Comparison of ENCODE assay signal across 25 mouse cellular contexts in genomic region chr11:83671743-83672142, GRCm38 (mm10). TPM values are rescaled to one million over a fixed set of nuclear protein-coding genes. Genes with fewer than 3 reads are reported as not detected.
"Had no signal": no experiment of that assay in that cellular context is flagged by ENCODE, and none has a peak within 500 bp of the region (broad histone marks: within the 10 kb centered on the region; RNA-seq: fewer than 3 reads in every experiment).

No protein-coding gene starts in this region.

- DNase-seq: kidney, adult 2 months; kidney, postnatal 14 days; retina, postnatal 1 day; right cerebral cortex, postnatal 4 days; spleen, adult 18-20 months; thymus, adult 2 months; thymus, postnatal 25 days had no signal

RNA-seq across cellular contexts. Expression of gene Ccl4, which starts 9.4 kb away (rescaled TPM):
- total RNA-seq: layer of hippocampus, postnatal 25 days; left cerebral cortex, adult 2 months; left cerebral cortex, postnatal 25 days had no signal
- polyA plus RNA-seq: midbrain, embryonic 11.5 days; midbrain, embryonic 15.5 days; testis, adult 2 months had no signal

RNA-seq across cellular contexts. Expression of gene Ccl3, which starts 22.6 kb away (rescaled TPM):
- total RNA-seq: layer of hippocampus, postnatal 25 days; left cerebral cortex, adult 2 months; left cerebral cortex, postnatal 25 days had no signal
- polyA plus RNA-seq: limb, embryonic 12.5 days; stomach, embryonic 14.5 days; testis, adult 2 months had no signal

RNA-seq across cellular contexts. Expression of gene Rpl9-ps1, which starts 26.3 kb away (rescaled TPM):
- total RNA-seq: layer of hippocampus, adult 8-10 months; layer of hippocampus, postnatal 25 days; left cerebral cortex, adult 2 months; left cerebral cortex, postnatal 25 days; monocyte, adult 5-6 weeks had no signal
- polyA plus RNA-seq: kidney, adult 2 months; kidney, embryonic 15.5 days; large intestine, adult 2 months; limb, embryonic 12.5 days; liver, embryonic 11.5 days; liver, embryonic 16.5 days; lung, embryonic 15.5 days; macrophage; midbrain, embryonic 11.5 days; midbrain, embryonic 15.5 days; neural tube, embryonic 13.5 days; stomach, embryonic 14.5 days; testis, adult 2 months; thymus, adult 2 months; urinary bladder, adult 2 months had no signal

RNA-seq across cellular contexts. Expression of gene Wfdc17, which starts 32.0 kb away (rescaled TPM):
- total RNA-seq: layer of hippocampus, postnatal 25 days; left cerebral cortex, adult 2 months; left cerebral cortex, postnatal 25 days had no signal
- polyA plus RNA-seq: midbrain, embryonic 11.5 days; neural tube, embryonic 13.5 days had no signal

RNA-seq across cellular contexts. Expression of gene Wfdc18, which starts 37.1 kb away (rescaled TPM):
- total RNA-seq: layer of hippocampus, adult 8-10 months; layer of hippocampus, postnatal 25 days; monocyte, adult 5-6 weeks had no signal
- polyA plus RNA-seq: kidney, adult 2 months; large intestine, adult 2 months; limb, embryonic 12.5 days; liver, embryonic 11.5 days; midbrain, embryonic 11.5 days; midbrain, embryonic 15.5 days; neural tube, embryonic 13.5 days; testis, adult 2 months had no signal
